Mouse (Mus musculus): Measurements from ENCODE around the gene Lin54. TPM values are rescaled to one million over a fixed set of nuclear protein-coding genes. Genes with fewer than 3 reads are reported as not detected.

The Lin54 gene
- polyA plus RNA-seq, 1 experiment from 2014 or later, result 7.9 TPM

GRCm38 (mm10) chr5:100467336-100467735 is 33.1 kb downstream of the Lin54 start:
- no peaks in the 10 kb centered on the region for H3K9me3 ChIP-seq (ENCODE audit: control insufficient read depth, low read length)
- WGBS, result 95% methylated on average over 7 of the region's 7 CpGs
- ATAC-seq (ENCODE audit: low read depth), result no peak

GRCm38 (mm10) chr5:100466624-100467023 is 33.8 kb downstream of the Lin54 start:
- H3K27me3 ChIP-seq (ENCODE audit: control insufficient read depth, insufficient read depth, low read length), result no peaks in the 10 kb centered on the region

More at GRCm38 (mm10) chr5:100467336-100467735, 33.1 kb downstream of the Lin54 start:
- Histone ChIP-seq H3K27ac (ENCODE audit: low read depth, low read length) (no peak overlapping the region), H3K4me3 (ENCODE audit: low read depth, low read length) (no peak overlapping the region), H3K36me3 (ENCODE audit: control insufficient read depth, insufficient read depth, low read length) (0 out of 2 replicates have a peak, but pooled peaks cover 3% of the 10 kb centered on the region), H3K4me2 (ENCODE audit: low read depth, low read length) (no peak overlapping the region), H3K27me3 (ENCODE audit: control insufficient read depth, insufficient read depth, low read length) (no peaks in the 10 kb centered on the region), H3K9ac (replicated peaks; ENCODE audit: low read depth, low read length) (no peak overlapping the region), H3K4me1 (ENCODE audit: control insufficient read depth, insufficient read depth, low read length) (no peaks in the 10 kb centered on the region)

GRCm38 (mm10) chr5:100462374-100462773 is 38.1 kb downstream of the Lin54 start:
- Histone ChIP-seq H3K27me3 (ENCODE audit: control insufficient read depth, insufficient read depth, low read length) (no peaks in the 10 kb centered on the region), H3K4me2 (ENCODE audit: low read depth, low read length) (no peak overlapping the region), H3K36me3 (ENCODE audit: control insufficient read depth, insufficient read depth, low read length) (peaks cover 11% of the 10 kb centered on the region; the same call in 1 of the 2 replicates), H3K4me3 (ENCODE audit: low read depth, low read length) (no peak overlapping the region), H3K9ac (replicated peaks; ENCODE audit: low read depth, low read length) (no peak overlapping the region), H3K9me3 (ENCODE audit: control insufficient read depth, low read length) (no peaks in the 10 kb centered on the region), H3K4me1 (ENCODE audit: control insufficient read depth, insufficient read depth, low read length) (no peaks in the 10 kb centered on the region), H3K27ac (ENCODE audit: low read depth, low read length) (no peak overlapping the region)
- 90% methylated on average over 2 of the region's 2 CpGs for WGBS
- no peak for ATAC-seq (ENCODE audit: low read depth)

More at GRCm38 (mm10) chr5:100466624-100467023, 33.8 kb downstream of the Lin54 start:
- H3K4me1 ChIP-seq (ENCODE audit: control insufficient read depth, insufficient read depth, low read length), result no peaks in the 10 kb centered on the region
- no peak overlapping the region for H3K27ac ChIP-seq (ENCODE audit: low read depth, low read length)
- H3K9me3 ChIP-seq (ENCODE audit: control insufficient read depth, low read length), result no peaks in the 10 kb centered on the region
- ATAC-seq (ENCODE audit: low read depth), result no peak
- H3K9ac ChIP-seq (replicated peaks; ENCODE audit: low read depth, low read length), result no peak overlapping the region
- H3K4me2 ChIP-seq (ENCODE audit: low read depth, low read length), result no peak overlapping the region
- no peak overlapping the region for H3K4me3 ChIP-seq (ENCODE audit: low read depth, low read length)
- no peaks in the 10 kb centered on the region for H3K36me3 ChIP-seq (ENCODE audit: control insufficient read depth, insufficient read depth, low read length)
- 91% methylated on average over 10 of the region's 10 CpGs for WGBS

GRCm38 (mm10) chr5:100461526-100461925 is 38.9 kb downstream of the Lin54 start:
- Histone ChIP-seq H3K27ac (ENCODE audit: low read depth, low read length) (no peak overlapping the region), H3K4me2 (ENCODE audit: low read depth, low read length) (no peak overlapping the region)

GRCm38 (mm10) chr5:100459468-100459867 is 41.0 kb downstream of the Lin54 start:
- ATAC-seq (ENCODE audit: low read depth), result no peak
- Histone ChIP-seq H3K4me3 (ENCODE audit: low read depth, low read length) (no peak overlapping the region), H3K4me1 (ENCODE audit: control insufficient read depth, insufficient read depth, low read length) (no peaks in the 10 kb centered on the region), H3K9me3 (ENCODE audit: control insufficient read depth, low read length) (no peaks in the 10 kb centered on the region), H3K4me2 (ENCODE audit: low read depth, low read length) (no peak overlapping the region), H3K9ac (replicated peaks; ENCODE audit: low read depth, low read length) (no peak overlapping the region), H3K36me3 (ENCODE audit: control insufficient read depth, insufficient read depth, low read length) (peaks cover 11% of the 10 kb centered on the region; the same call in 1 of the 2 replicates), H3K27me3 (ENCODE audit: control insufficient read depth, insufficient read depth, low read length) (no peaks in the 10 kb centered on the region), H3K27ac (ENCODE audit: low read depth, low read length) (no peak overlapping the region)
- 97% methylated on average over 5 of the region's 5 CpGs for WGBS

More at GRCm38 (mm10) chr5:100461526-100461925, 38.9 kb downstream of the Lin54 start:
- ATAC-seq (ENCODE audit: low read depth), result no peak
- Histone ChIP-seq H3K27me3 (ENCODE audit: control insufficient read depth, insufficient read depth, low read length) (no peaks in the 10 kb centered on the region), H3K4me1 (ENCODE audit: control insufficient read depth, insufficient read depth, low read length) (no peaks in the 10 kb centered on the region), H3K4me3 (ENCODE audit: low read depth, low read length) (no peak overlapping the region), H3K9me3 (ENCODE audit: control insufficient read depth, low read length) (no peaks in the 10 kb centered on the region), H3K36me3 (ENCODE audit: control insufficient read depth, insufficient read depth, low read length) (peaks cover 11% of the 10 kb centered on the region; the same call in 1 of the 2 replicates), H3K9ac (replicated peaks; ENCODE audit: low read depth, low read length) (no peak overlapping the region)
- 93% methylated on average over 9 of the region's 9 CpGs for WGBS

GRCm38 (mm10) chr5:100451871-100452270 is 48.6 kb downstream of the Lin54 start:
- Histone ChIP-seq H3K9me3 (ENCODE audit: control insufficient read depth, low read length) (no peaks in the 10 kb centered on the region), H3K4me2 (ENCODE audit: low read depth, low read length) (no peak overlapping the region), H3K4me3 (ENCODE audit: low read depth, low read length) (no peak overlapping the region), H3K36me3 (ENCODE audit: control insufficient read depth, insufficient read depth, low read length) (peaks cover 11% of the 10 kb centered on the region), H3K4me1 (ENCODE audit: control insufficient read depth, insufficient read depth, low read length) (no peaks in the 10 kb centered on the region), H3K27ac (ENCODE audit: low read depth, low read length) (no peak overlapping the region), H3K27me3 (ENCODE audit: control insufficient read depth, insufficient read depth, low read length) (no peaks in the 10 kb centered on the region), H3K9ac (replicated peaks; ENCODE audit: low read depth, low read length) (no peak overlapping the region)
- no peak for ATAC-seq (ENCODE audit: low read depth)
- WGBS, result 70% methylated on average over 2 of the region's 2 CpGs

GRCm38 (mm10) chr5:100438796-100439195 is 61.6 kb downstream of the Lin54 start:
- no peak for ATAC-seq (ENCODE audit: low read depth)
- H3K36me3 ChIP-seq (ENCODE audit: control insufficient read depth, insufficient read depth, low read length), result no peaks in the 10 kb centered on the region
- H3K27ac ChIP-seq (ENCODE audit: low read depth, low read length), result no peak overlapping the region
- H3K27me3 ChIP-seq (ENCODE audit: control insufficient read depth, insufficient read depth, low read length), result no peaks in the 10 kb centered on the region
- WGBS, result 97% methylated on average over 14 of the region's 14 CpGs
- H3K4me2 ChIP-seq (ENCODE audit: low read depth, low read length), result no peak overlapping the region
- H3K9ac ChIP-seq (replicated peaks; ENCODE audit: low read depth, low read length), result no peak overlapping the region
- no peaks in the 10 kb centered on the region for H3K9me3 ChIP-seq (ENCODE audit: control insufficient read depth, low read length)
- H3K4me1 ChIP-seq (ENCODE audit: control insufficient read depth, insufficient read depth, low read length), result no peaks in the 10 kb centered on the region
- H3K4me3 ChIP-seq (ENCODE audit: low read depth, low read length), result no peak overlapping the region

GRCm38 (mm10) chr5:100437917-100438316 is 62.5 kb downstream of the Lin54 start:
- Histone ChIP-seq H3K4me1 (ENCODE audit: control insufficient read depth, insufficient read depth, low read length) (no peaks in the 10 kb centered on the region), H3K36me3 (ENCODE audit: control insufficient read depth, insufficient read depth, low read length) (no peaks in the 10 kb centered on the region), H3K27me3 (ENCODE audit: control insufficient read depth, insufficient read depth, low read length) (no peaks in the 10 kb centered on the region), H3K9me3 (ENCODE audit: control insufficient read depth, low read length) (no peaks in the 10 kb centered on the region), H3K9ac (replicated peaks; ENCODE audit: low read depth, low read length) (no peak overlapping the region), H3K27ac (ENCODE audit: low read depth, low read length) (no peak overlapping the region), H3K4me3 (ENCODE audit: low read depth, low read length) (no peak overlapping the region), H3K4me2 (ENCODE audit: low read depth, low read length) (no peak overlapping the region)
- WGBS, result 94% methylated on average over 5 of the region's 5 CpGs
- ATAC-seq (ENCODE audit: low read depth), result no peak

- Histone ChIP-seq H3K4me3 (ENCODE audit: low read depth, low read length) (no peak overlapping the region), H3K9ac (replicated peaks; ENCODE audit: low read depth, low read length) (no peak overlapping the region), H3K27ac (ENCODE audit: low read depth, low read length) (no peak overlapping the region), H3K9me3 (ENCODE audit: control insufficient read depth, low read length) (no peaks in the 10 kb centered on the region), H3K27me3 (ENCODE audit: control insufficient read depth, insufficient read depth, low read length) (no peaks in the 10 kb centered on the region), H3K36me3 (ENCODE audit: control insufficient read depth, insufficient read depth, low read length) (no peaks in the 10 kb centered on the region), H3K4me2 (ENCODE audit: low read depth, low read length) (no peak overlapping the region), H3K4me1 (ENCODE audit: control insufficient read depth, insufficient read depth, low read length) (no peaks in the 10 kb centered on the region)
- ATAC-seq (ENCODE audit: low read depth), result no peak
- WGBS, result 95% methylated on average over 4 of the region's 4 CpGs
Measured at GRCm38 (mm10) chr5:100437086-100437485, 63.4 kb downstream of the Lin54 start.

All from neural tube, embryonic 14.5 days (tissue).